Mouse (Mus musculus): ENCODE data around the gene Gal3st2.
"Not testable (repeated sequence)": the region's sequence is repeated elsewhere in the genome, so short reads cannot be mapped to it uniquely, and the experiment has no call there.

DNA sequence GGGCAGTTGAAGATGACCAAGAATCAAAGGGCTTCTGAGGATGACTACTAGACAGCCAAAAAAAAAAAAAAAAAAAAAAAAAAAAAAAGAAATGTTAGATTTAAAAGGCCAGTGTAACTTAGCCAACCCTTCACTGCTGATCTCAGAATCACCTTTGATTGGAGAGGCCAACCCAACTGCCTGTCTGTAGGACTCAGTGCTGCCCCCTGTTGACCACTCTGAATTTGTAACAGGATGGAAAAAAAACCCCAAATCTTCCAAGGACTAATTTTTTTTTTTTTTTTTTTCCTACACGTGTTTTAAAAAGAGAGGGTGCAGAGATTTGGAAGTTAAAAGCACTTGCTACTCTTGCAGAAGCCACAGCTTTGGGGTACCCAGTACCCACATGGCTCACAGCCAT lies 29.8 kb downstream of the Gal3st2 start:
- peak; percentile 22; the same call in 1 of the 2 replicates for TF ChIP-seq CTCF (IDR thresholded peaks at IDR 0.05)
- not testable (repeated sequence) for TF ChIP-seq POLR2A, EP300 (IDR thresholded peaks at IDR 0.05; ENCODE audit: insufficient read depth, low read depth, low read length)
